Comparison of ENCODE assay signal across 24 mouse cellular contexts in genomic region chr5:9511027-9511426, GRCm38 (mm10).
"Had no signal": no experiment of that assay in that cellular context is flagged by ENCODE, and none has a peak within 500 bp of the region (broad histone marks: within the 10 kb centered on the region; RNA-seq: fewer than 3 reads in every experiment).

No protein-coding gene starts in this region.

- H3K4me2 ChIP-seq: heart, embryonic 12.5 days; intestine, embryonic 15.5 days; limb, embryonic 12.5 days; liver, embryonic 11.5 days had no signal

- H3K4me3 ChIP-seq: gastrocnemius, adult 2 months; heart, embryonic 10.5 days; heart, embryonic 12.5 days; hindbrain, embryonic 10.5 days; intestine, embryonic 15.5 days; layer of hippocampus, adult 2 months; left cerebral cortex, adult 2 months; limb, embryonic 10.5 days; limb, embryonic 12.5 days had no signal

- H3K36me3 ChIP-seq: heart, embryonic 10.5 days; heart, embryonic 12.5 days; hindbrain, embryonic 10.5 days; intestine, embryonic 15.5 days; limb, embryonic 10.5 days; limb, embryonic 12.5 days had no signal

- H3K9me3 ChIP-seq: heart, embryonic 10.5 days; heart, embryonic 12.5 days; hindbrain, embryonic 10.5 days; intestine, embryonic 15.5 days; limb, embryonic 10.5 days had no signal

- H3K27ac ChIP-seq: gastrocnemius, adult 2 months; heart, embryonic 10.5 days; hindbrain, embryonic 10.5 days; intestine, embryonic 15.5 days; layer of hippocampus, adult 2 months; left cerebral cortex, adult 2 months; limb, embryonic 10.5 days; limb, embryonic 12.5 days had no signal

- H3K27me3 ChIP-seq: heart, embryonic 12.5 days; intestine, embryonic 15.5 days; limb, embryonic 12.5 days had no signal

- H3K9ac ChIP-seq: heart, embryonic 12.5 days; intestine, embryonic 15.5 days; limb, embryonic 12.5 days had no signal

- ATAC-seq: forebrain, embryonic 16.5 days; inflammation-experienced regulatory T-cells, adult 6 months; intestine, embryonic 15.5 days; intestine, postnatal 0 days had no signal

- H3K4me1 ChIP-seq: heart, embryonic 10.5 days; heart, embryonic 12.5 days; hindbrain, embryonic 10.5 days; intestine, embryonic 15.5 days; limb, embryonic 10.5 days; limb, embryonic 12.5 days had no signal

- DNase-seq: gastrocnemius, adult 2 months; gastrocnemius, postnatal 10 days; gastrocnemius, postnatal 25 days; heart, adult 18-20 months; heart, postnatal 10 days; heart, postnatal 4 days; kidney, adult 18-20 months; kidney, adult 8-10 months; kidney, postnatal 10 days; kidney, postnatal 25 days; kidney, postnatal 4 days; liver had no signal
